20 mouse cellular contexts compared by ENCODE assay signal in genomic region chr13:6085891-6086290, GRCm38 (mm10).
DNase-seq lines count a peak whose midpoint lies in the region; ATAC-seq and TF ChIP-seq lines count a peak whose summit lies in the region.
"Had no signal": no experiment of that assay in that cellular context is flagged by ENCODE, and none has a peak within 500 bp of the region (broad histone marks: within the 10 kb centered on the region; RNA-seq: fewer than 3 reads in every experiment).

No protein-coding gene starts in this region.

- H3K9me3 ChIP-seq in lung, embryonic 14.5 days (ENCODE audit: low read depth, low read length): no peaks in the 10 kb centered on the region
- H3K9me3 ChIP-seq in midbrain, postnatal 0 days (ENCODE audit: low read length): no peaks in the 10 kb centered on the region
- H3K9me3 ChIP-seq: embryonic facial prominence, embryonic 15.5 days; forebrain, embryonic 10.5 days; heart, embryonic 13.5 days; hindbrain, embryonic 13.5 days; intestine, embryonic 15.5 days had no signal

- no peak for TF ChIP-seq CTCF in lung, embryonic 14.5 days (IDR thresholded peaks at IDR 0.05; ENCODE audit: low read depth)
- TF ChIP-seq CTCF in midbrain, postnatal 0 days (IDR thresholded peaks at IDR 0.05): no peak

- H3K27ac ChIP-seq in lung, embryonic 14.5 days (ENCODE audit: low read depth): no peak overlapping the region
- no peak overlapping the region for H3K27ac ChIP-seq in midbrain, postnatal 0 days (ENCODE audit: low read depth, low read length)
- H3K27ac ChIP-seq: embryonic facial prominence, embryonic 15.5 days; forebrain, embryonic 10.5 days; gastrocnemius, adult 2 months; heart, embryonic 13.5 days; hindbrain, embryonic 13.5 days; intestine, embryonic 15.5 days had no signal

- no peaks in the 10 kb centered on the region for H3K36me3 ChIP-seq in lung, embryonic 14.5 days (ENCODE audit: insufficient read depth)
- H3K36me3 ChIP-seq in midbrain, postnatal 0 days (ENCODE audit: insufficient read depth, low read length): no peaks in the 10 kb centered on the region
- H3K36me3 ChIP-seq: embryonic facial prominence, embryonic 15.5 days; forebrain, embryonic 10.5 days; heart, embryonic 13.5 days; hindbrain, embryonic 13.5 days; intestine, embryonic 15.5 days had no signal

- H3K9ac ChIP-seq in lung, embryonic 14.5 days: no peak overlapping the region
- H3K9ac ChIP-seq in midbrain, postnatal 0 days (replicated peaks; ENCODE audit: low read length, poor library complexity, severe bottlenecking): no peak overlapping the region
- H3K9ac ChIP-seq: embryonic facial prominence, embryonic 15.5 days; heart, embryonic 13.5 days; hindbrain, embryonic 13.5 days; intestine, embryonic 15.5 days had no signal

- 52% methylated on average over 2 of the region's 2 CpGs for WGBS in lung, embryonic 14.5 days
- 86% methylated on average over 2 of the region's 2 CpGs for WGBS in midbrain, postnatal 0 days

- H3K4me2 ChIP-seq in lung, embryonic 14.5 days: no peak overlapping the region
- no peak overlapping the region for H3K4me2 ChIP-seq in midbrain, postnatal 0 days (ENCODE audit: low read depth, low read length, poor library complexity, severe bottlenecking)
- H3K4me2 ChIP-seq: embryonic facial prominence, embryonic 15.5 days; heart, embryonic 13.5 days; hindbrain, embryonic 13.5 days; intestine, embryonic 15.5 days had no signal

- H3K27me3 ChIP-seq in lung, embryonic 14.5 days (ENCODE audit: insufficient read depth, low read length): no peaks in the 10 kb centered on the region
- no peaks in the 10 kb centered on the region for H3K27me3 ChIP-seq in midbrain, postnatal 0 days (ENCODE audit: insufficient read depth, low read length)
- H3K27me3 ChIP-seq: embryonic facial prominence, embryonic 15.5 days; heart, embryonic 13.5 days; hindbrain, embryonic 13.5 days; intestine, embryonic 15.5 days; Patski had no signal

- DNase-seq in lung, embryonic 14.5 days: peak; percentile 7
- DNase-seq in lung, postnatal 14 days: no peak
- peak; percentile 1 for DNase-seq in ZHBTc4 (ENCODE audit: low read depth, low spot score)
- DNase-seq in adrenal gland, postnatal 14 days: peak; percentile 39
- DNase-seq in midbrain, postnatal 0 days (ENCODE audit: low spot score): no peak
- no peak for DNase-seq in ovary, adult 18-20 months (ENCODE audit: low spot score)
- no peak for DNase-seq in cerebellum, adult 9-10 months
- DNase-seq: cerebellum, adult 18-20 months; cerebellum, postnatal 14 days; gastrocnemius, adult 2 months; gastrocnemius, postnatal 25 days; kidney, adult 18-20 months had no signal

- H3K4me3 ChIP-seq in lung, embryonic 14.5 days (ENCODE audit: low read depth, low read length): no peak overlapping the region
- no peak overlapping the region for H3K4me3 ChIP-seq in midbrain, postnatal 0 days (ENCODE audit: low read depth, low read length)
- H3K4me3 ChIP-seq: embryonic facial prominence, embryonic 15.5 days; erythroblast, embryonic 14.5 days; forebrain, embryonic 10.5 days; gastrocnemius, adult 2 months; heart, embryonic 13.5 days; hindbrain, embryonic 13.5 days; intestine, embryonic 15.5 days had no signal

- H3K4me1 ChIP-seq in lung, embryonic 14.5 days (ENCODE audit: insufficient read depth): no peaks in the 10 kb centered on the region
- H3K4me1 ChIP-seq in midbrain, postnatal 0 days (ENCODE audit: insufficient read depth, low read length): no peaks in the 10 kb centered on the region
- H3K4me1 ChIP-seq: embryonic facial prominence, embryonic 15.5 days; forebrain, embryonic 10.5 days; heart, embryonic 13.5 days; hindbrain, embryonic 13.5 days; intestine, embryonic 15.5 days had no signal

- peak; percentile 47; the same call in 1 of the 2 replicates for ATAC-seq in lung, embryonic 14.5 days (ENCODE audit: insufficient read depth)
- ATAC-seq in midbrain, postnatal 0 days (ENCODE audit: low FRiP score): no peak
- ATAC-seq: forebrain, embryonic 14.5 days; intestine, embryonic 15.5 days; Patski had no signal

Comparison
In these comparisons a context has a peak if more than half of its experiments do, and no peak if none do; other contexts are left out.
1. DNase-seq: peak in lung, embryonic 14.5 days (single experiment), ZHBTc4 (single experiment) and adrenal gland, postnatal 14 days (single experiment); none in lung, postnatal 14 days (single experiment), midbrain, postnatal 0 days (single experiment), ovary, adult 18-20 months (single experiment) and cerebellum, adult 9-10 months (single experiment).